Mouse (Mus musculus): Measurements from ENCODE around the gene Pgls.

Pgls gene

DNA sequence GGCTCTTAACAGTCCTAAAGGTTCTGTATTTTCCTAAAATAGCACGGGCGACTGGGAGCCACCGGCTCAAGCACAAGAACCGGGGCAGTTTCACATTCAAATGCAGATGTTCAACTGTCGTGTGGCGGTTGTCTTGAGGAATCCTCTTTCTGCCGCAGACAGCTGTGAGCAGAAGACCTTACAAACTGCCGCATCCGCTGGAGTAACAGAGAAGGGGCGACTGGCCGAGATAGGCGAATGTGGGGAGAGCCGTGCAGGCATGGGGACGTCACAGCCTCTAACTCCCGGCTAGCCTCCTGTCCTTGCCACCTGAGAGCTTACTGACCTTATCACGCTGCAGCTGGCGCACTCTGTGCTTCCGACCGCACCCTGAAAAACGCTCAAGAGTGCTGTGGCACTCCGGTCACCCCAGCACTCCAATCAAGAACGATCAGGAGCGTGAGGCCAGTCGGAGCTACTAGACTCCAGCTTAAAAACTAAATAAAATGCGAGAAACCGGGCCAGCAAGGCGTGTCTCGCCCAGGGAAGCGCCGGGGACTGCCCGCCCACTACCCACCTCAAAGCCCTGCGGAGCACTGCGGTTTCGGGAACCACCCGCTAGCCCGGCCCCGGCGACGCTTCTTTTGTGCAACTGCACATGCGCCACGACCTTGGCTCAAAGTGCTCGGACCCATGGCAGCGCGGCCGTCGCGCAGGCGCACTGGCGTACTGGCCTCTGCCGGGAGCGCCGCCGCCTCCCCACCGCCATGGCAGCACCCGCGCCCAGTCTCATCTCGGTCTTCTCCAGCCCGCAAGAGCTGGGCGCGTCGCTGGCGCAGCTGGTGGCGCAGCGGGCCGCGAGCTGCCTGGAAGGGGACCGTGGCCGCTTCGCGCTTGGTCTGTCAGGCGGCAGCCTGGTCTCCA lies at the start of gene Pgls:
Gene Pgls, plus strand, starts transcription at position 706 of the 903 bp plus-strand sequence.
- peak; percentile 98 for DNase-seq (ENCODE audit: low read depth)

DNA sequence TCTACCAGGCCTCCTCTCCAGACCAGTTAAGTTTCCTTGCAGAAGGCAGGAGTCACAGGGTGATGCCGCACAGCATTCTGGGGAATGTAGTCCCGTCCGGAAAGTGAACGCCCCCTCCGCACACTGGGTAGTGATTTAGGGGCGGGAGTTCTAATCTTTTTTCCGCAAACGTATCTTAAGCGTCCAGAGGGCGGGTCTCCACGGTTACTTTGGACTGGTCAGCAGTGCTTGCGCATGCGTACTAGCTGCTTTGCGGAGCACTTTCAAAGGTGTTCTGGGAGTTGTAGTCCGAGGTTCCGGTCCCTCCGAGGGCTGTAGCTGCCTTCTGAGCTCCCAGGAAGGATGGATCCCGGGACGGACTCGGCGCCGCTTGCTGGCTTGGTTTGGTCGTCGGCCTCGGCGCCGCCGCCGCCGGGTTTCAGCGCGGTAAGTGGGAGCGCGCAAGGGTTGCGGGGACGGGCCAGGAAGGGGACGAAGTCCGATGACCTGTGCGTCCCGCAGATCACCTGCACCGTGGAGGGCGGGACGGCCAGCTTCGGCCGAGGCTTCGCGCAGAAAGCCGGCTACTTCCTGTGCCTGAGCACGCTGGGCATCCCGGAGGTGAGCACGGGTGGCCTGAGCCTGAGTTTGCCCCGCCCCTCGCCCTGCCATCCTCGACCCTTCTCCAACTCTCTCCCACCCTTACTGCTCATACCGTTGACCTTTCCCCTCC lies 49.2 kb upstream of the Pgls start, which contains the start of gene Mvb12a:
Gene Mvb12a, plus strand, starts transcription at position 291 of the 712 bp plus-strand sequence.
- peak; percentile 99 for DNase-seq (ENCODE audit: low read depth)

GRCm38 (mm10) chr8:71543755-71544154 lies 48.2 kb upstream of the Pgls start:
- DNase-seq (ENCODE audit: low read depth): no peak

GRCm38 (mm10) chr8:71545053-71545452 lies 46.9 kb upstream of the Pgls start:
- no peak for DNase-seq (ENCODE audit: low read depth)

GRCm38 (mm10) chr8:71547590-71547989 lies 44.4 kb upstream of the Pgls start:
- no peak for DNase-seq (ENCODE audit: low read depth)

DNA sequence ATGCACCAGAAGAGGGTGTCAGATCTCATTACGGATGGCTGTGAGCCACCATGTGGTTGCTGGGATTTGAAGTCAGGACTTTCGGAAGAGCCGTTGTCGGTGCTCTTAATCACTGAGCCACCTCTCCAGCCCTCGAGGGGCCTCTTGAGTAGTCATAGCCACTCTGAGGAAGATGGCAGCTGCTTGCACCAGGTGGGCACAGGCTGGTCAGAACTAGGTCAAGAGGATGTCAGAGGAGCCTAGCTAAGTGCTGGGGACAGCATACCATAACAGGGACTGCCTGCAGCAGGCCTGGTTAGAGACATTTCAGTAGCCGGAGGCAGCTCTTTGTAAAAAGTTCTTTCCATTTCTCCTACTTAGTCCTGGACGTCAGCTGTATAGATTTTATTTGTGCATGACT lies 41.2 kb upstream of the Pgls start:
- no peak for DNase-seq (ENCODE audit: low read depth)

- DNase-seq (ENCODE audit: low read depth): no peak
Observed at GRCm38 (mm10) chr8:71552770-71553169, 39.2 kb upstream of the Pgls start.

DNA sequence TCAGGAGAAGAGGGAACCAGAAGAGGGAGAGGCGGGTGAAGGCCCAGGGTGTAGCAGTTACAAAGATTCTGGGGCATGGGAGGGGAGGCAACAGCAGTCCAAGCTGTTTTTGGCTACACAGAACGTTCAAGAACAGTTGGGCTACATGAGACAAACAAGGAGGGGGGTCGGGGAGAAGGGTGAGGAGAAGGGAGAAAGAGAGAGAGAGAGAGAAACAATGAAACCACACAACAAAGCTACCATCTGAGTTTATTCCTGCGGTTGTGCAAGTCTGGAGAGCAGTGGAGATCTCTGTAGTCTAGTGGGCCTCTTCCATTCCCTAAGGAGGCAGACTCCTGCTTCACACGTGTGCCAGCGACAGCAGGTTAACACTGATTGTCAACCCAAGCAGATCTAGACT lies 38.0 kb upstream of the Pgls start:
- no peak for DNase-seq (ENCODE audit: low read depth)

DNA sequence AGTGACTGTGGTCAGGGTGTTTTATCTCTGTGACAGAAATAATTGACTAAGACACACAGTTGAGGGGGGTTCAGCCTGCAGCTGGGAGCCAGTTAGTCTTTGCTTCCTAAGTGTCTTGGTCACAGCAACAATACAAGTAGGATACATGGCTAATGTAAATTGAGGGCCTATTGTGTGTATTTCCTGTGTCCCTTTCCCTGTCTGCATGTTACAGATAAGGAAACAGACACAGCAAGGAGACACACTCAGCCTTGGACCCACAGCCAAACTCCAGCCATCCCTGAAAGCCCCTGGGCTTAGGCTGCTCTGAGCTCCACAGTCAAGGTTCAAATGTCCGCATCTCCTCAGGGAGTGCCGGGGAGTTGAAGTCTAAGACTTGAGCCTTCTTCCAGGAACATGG lies 37.3 kb upstream of the Pgls start:
- DNase-seq (ENCODE audit: low read depth): no peak

DNA sequence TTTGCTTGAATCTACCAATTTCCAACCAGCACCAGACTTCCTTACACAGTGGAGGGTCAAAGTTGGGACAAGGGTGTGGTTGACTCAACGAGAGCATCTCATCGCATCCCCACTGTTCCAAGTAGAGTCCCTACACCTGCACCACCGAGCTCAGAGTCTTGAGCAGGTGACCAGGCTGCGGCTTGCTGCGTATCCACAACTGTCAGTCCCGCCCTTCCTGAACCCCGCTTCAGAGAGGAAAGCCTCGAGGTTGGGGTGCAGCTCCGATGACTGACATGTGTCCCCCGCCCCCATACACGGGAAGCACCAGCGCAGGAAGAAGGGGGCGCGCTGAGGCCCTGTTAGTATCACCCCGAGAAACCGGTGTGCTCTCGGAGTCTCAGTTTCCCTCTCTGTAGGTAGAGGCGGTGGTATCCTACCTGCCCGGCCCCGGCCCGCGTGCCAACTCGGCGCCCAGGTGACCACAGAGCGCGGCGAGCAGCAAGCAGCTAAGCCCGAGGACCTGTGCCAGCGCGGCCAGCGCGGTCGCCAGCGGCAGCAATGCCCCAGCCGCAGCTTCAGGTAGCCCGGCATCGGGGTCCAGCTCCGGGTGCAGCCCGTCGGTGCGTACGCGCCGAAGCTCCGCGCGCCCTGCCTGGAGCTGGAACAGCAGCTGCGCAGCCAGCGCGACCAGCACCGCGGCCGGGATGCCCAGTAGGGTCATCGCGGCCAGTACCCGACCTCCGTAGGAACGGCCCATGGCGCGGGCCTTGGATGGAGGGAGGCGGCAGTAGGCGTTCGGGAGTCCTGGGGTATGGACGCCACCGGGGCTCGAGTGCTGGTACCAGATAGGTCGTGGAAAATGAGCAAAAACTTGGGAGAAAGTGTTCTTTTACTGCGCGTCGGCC lies 33.7 kb upstream of the Pgls start, which contains the start of gene Tmem221:
Gene Tmem221, minus strand, starts transcription at position 801 of the 887 bp plus-strand sequence.
- DNase-seq (ENCODE audit: low read depth): no peak

DNA sequence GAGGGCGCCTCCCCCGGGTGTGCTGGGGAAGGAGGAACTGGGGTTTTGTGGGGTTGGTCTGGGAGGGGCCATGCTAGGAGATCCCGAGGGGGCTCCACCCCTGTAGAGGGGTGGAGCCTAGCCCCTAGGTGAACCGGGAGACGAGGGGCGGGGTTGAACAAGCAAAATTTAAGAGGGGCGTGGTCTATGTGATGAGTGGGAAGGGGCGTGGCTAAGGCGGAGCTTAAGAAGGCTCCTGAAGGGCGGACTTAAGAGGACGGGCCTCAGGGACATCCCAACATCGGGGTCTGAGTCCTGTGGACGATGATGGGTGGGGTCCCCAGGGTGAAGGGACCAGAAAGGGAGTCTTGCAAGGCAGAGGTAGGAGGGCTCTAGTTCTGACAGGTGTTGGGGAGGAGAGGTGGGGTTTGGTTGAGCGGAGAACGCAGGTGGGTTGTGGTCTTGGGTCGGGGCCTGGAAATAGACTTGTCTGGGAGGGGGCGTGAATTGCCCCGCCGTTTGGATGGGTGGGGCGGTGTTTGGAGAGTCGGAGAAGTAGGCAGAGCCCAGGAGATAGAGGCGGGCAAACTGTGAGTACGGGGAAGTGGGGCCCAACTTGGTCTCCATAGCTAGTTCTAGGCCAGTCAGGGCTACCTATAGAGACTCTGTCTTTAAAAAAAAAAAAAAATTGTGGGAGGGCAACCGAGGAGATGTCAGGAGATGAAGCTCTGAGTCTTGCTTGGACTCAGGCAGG lies 32.9 kb upstream of the Pgls start:
- DNase-seq (ENCODE audit: low read depth): no peak

DNA sequence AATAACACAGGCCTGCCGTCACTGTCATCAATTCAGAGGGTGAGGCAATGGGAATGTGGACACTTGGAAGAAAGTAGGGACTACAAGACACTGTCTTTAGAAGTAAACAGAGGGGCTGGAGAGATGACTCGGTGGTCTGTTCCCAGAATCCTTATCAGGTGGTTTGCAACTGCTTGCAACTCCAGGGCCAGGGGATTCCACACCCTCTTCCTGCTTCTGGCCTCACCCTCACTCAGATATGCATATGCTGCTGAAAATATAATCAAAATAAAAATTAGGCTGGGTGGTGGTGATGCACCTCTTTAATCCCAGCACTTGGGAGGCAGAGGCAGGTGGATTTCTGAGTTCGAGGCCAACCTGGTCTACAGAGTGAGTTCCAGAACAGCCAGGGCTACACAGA lies 31.9 kb upstream of the Pgls start:
- DNase-seq (ENCODE audit: low read depth): no peak

GRCm38 (mm10) chr8:71560765-71561164 lies 31.2 kb upstream of the Pgls start:
- DNase-seq (ENCODE audit: low read depth): no peak

- DNase-seq (ENCODE audit: low read depth): peak; percentile 88
Observed at GRCm38 (mm10) chr8:71561401-71561800, 30.6 kb upstream of the Pgls start.

GRCm38 (mm10) chr8:71562751-71563150 lies 29.2 kb upstream of the Pgls start:
- DNase-seq (ENCODE audit: low read depth): peak; percentile 79

GRCm38 (mm10) chr8:71563992-71564391 lies 28.0 kb upstream of the Pgls start:
- no peak for DNase-seq (ENCODE audit: low read depth)

- no peak for DNase-seq (ENCODE audit: low read depth)
Observed at GRCm38 (mm10) chr8:71566501-71566900, 25.5 kb upstream of the Pgls start, which contains the start of gene Nxnl1. Gene Nxnl1, minus strand, starts transcription at chr8:71566601.

DNA sequence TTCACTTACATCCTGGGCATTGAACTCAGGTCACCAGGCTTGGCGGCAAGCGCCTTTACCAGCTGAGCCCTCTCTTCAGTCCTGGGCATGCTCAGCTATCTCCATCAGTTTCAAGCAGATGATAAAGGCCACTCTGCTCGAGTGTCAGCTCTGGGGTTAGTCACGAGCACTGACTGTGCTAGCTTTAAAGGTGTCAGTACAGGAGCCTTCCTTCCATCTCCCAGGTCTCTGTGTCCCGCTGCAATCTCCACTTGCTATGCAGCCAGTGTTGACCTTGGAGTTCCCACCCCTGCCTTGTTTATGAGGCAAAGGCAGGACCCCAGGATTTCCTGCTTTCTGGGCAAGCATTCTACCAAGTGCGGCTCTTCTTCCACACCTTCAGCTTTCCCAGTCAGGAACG lies 24.4 kb upstream of the Pgls start:
- DNase-seq (ENCODE audit: low read depth): no peak

- DNase-seq (ENCODE audit: low read depth): peak; percentile 64
Observed at GRCm38 (mm10) chr8:71568387-71568937, 23.5 kb upstream of the Pgls start, which contains the start of gene Slc27a1. Gene Slc27a1, plus strand, starts transcription at chr8:71568882.

DNA sequence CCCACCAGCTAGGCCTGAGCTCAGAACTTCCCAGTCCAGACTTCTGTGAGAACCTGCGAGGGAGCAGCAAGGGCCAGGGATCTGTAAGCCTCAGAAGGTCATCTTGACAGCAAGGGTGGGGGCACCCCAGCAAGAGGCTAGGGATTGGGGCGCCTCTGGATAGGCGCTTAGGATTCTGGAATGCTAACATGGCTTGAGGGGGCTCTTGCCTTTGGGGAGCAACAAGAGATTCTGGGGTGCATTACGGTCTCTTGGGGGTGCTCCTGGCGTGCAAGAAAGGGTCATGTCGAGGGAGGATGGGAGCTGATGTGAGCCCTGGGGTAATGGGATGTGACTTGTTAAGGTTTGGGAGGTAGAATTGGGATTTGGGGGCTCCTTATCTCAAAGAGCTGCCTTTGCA lies 23.0 kb upstream of the Pgls start:
- no peak for DNase-seq (ENCODE audit: low read depth)

Measured in NIH3T3 (cell line).